Mouse (Mus musculus) left cerebral cortex, postnatal 36 days (tissue): ENCODE data around the gene Hfm1. TPM values are rescaled to one million over a fixed set of nuclear protein-coding genes. Genes with fewer than 3 reads are reported as not detected.

ENCODE experiments used
- microRNA-seq: library from miRNA; unstranded; fragments of <30 nt; microRNA quantifications from one replicate; pipeline ENCODE4 v1.2.0, GENCODE M21; 2022
- total RNA-seq, 2 experiments: library from RNA; stranded (reverse); gene quantifications; 2 replicates each; pipeline ENCODE4 v1.2.3; 2021

Gene Hfm1
- total RNA-seq, 2 experiments from 2014 or later: 1.1 to 1.4 TPM

Small RNAs within 50 kb of the gene (microRNA-seq; reads per million reads assigned to microRNA genes)
- gene Gm27527: not detected

Other genes starting within 250 kb of the Hfm1 start
- 100 to 1,000 TPM; 102 to 116 TPM for gene Zfp644, start 229.0 kb downstream of the Hfm1 start, total RNA-seq
- 10 to 100 TPM in 1 of 2 experiments, 1 to 10 TPM in 1; 9.7 to 15.1 TPM for gene Cdc7, start 38.0 kb upstream of the Hfm1 start, total RNA-seq